Mouse (Mus musculus) forebrain, embryonic 11.5 days (tissue): ENCODE results near the gene Snrpc. TPM values are rescaled to one million over a fixed set of nuclear protein-coding genes. Genes with fewer than 3 reads are reported as not detected.
A peak's percentile ranks its signal among the peaks of the same experiment; 100 is the strongest.
"Not testable (repeated sequence)": the region's sequence is repeated elsewhere in the genome, so short reads cannot be mapped to it uniquely, and the experiment has no call there.

Source experiments
- ATAC-seq: fragments of 200-750 bp; cut with Nextera tagmentation; replicated peaks from 2 replicates; pipeline ENCODE4 v1.8.0; 2017; ENCODE audit warnings: moderate TSS enrichment; ENCODE audit not compliant: low FRiP score
- DNase-seq: peaks from one replicate; pipeline ENCODE4 v3.0.0-alpha.2; 2017; ENCODE audit warnings: low spot score
- H3K27ac ChIP-seq: fragments of 300-500 bp; sonication (generic); 2 replicates; pipeline ENCODE4 v1.5.1; 2014; ENCODE audit warnings: low read depth, low read length
- H3K27me3 ChIP-seq: fragments of 300-500 bp; sonication (generic); 2 replicates; pipeline ENCODE4 v1.6.1; 2014; ENCODE audit warnings: mild to moderate bottlenecking, low read length, mixed read lengths; ENCODE audit not compliant: control insufficient read depth, insufficient read depth
- H3K36me3 ChIP-seq: fragments of 300-500 bp; sonication (generic); 2 replicates; pipeline ENCODE4 v1.6.1; 2014; ENCODE audit warnings: mild to moderate bottlenecking, low read length, moderate library complexity, mixed read lengths; ENCODE audit not compliant: control insufficient read depth, insufficient read depth
- H3K4me1 ChIP-seq: fragments of 300-500 bp; sonication (generic); replicated peaks from 2 replicates; pipeline ENCODE4 v1.6.1; 2014; ENCODE audit warnings: low read length, mixed read lengths; ENCODE audit not compliant: control insufficient read depth, insufficient read depth
- H3K4me2 ChIP-seq: fragments of 300-500 bp; sonication (generic); 2 replicates; pipeline ENCODE4 v1.6.1; 2014; ENCODE audit warnings: low read depth, mild to moderate bottlenecking, low read length, moderate library complexity, mixed read lengths; ENCODE audit not compliant: severe bottlenecking
- H3K4me3 ChIP-seq: fragments of 300-500 bp; sonication (generic); 2 replicates; pipeline ENCODE4 v1.5.1; 2014; ENCODE audit warnings: low read depth, low read length
- H3K9ac ChIP-seq: fragments of 300-500 bp; sonication (generic); 2 replicates; pipeline ENCODE4 v1.6.1; 2014; ENCODE audit warnings: low read length
- H3K9me3 ChIP-seq: fragments of 300-500 bp; sonication (generic); 2 replicates; pipeline ENCODE4 v1.6.1; 2016; ENCODE audit warnings: low read length, mixed read lengths; ENCODE audit not compliant: control insufficient read depth
- WGBS: fragments of 180-500 bp; shearing (Covaris S2); extraction: QIAGEN DNeasy Blood & Tissue Kit; methylation state at CpG from one replicate; pipeline ENCODE4 v1.1.7; 2014; 5-methylcytosine and 5-hydroxymethylcytosine counted together
- polyA plus RNA-seq: library from polyadenylated mRNA; unstranded; fragments of >200 nt; fragmentation: Nextera tagmentation; extraction: Ambion mirVana; gene quantifications from 2 replicates; pipeline ENCODE4 v1.2.1, GENCODE M21; 2014

Gene Snrpc
- 371 and 373 TPM in 2 replicates for polyA plus RNA-seq

- not testable (repeated sequence) for ATAC-seq, H3K4me2 ChIP-seq, H3K36me3 ChIP-seq, H3K27ac ChIP-seq, H3K9ac ChIP-seq, H3K4me1 ChIP-seq, H3K9me3 ChIP-seq, H3K4me3 ChIP-seq, H3K27me3 ChIP-seq, DNase-seq
- 67% methylated on average over 3 of the region's 4 CpGs for WGBS
Observed at GRCm38 (mm10) chr17:27837850-27838249, at the start of gene Snrpc. Gene Snrpc (plus strand): TSS chr17:27838150.

GRCm38 (mm10) chr17:27788456-27789172 lies 49.3 kb upstream of the Snrpc start:
- ATAC-seq (no peak), DNase-seq (no peak)
- Histone ChIP-seq H3K36me3 (peaks cover 5% of the 10 kb centered on the region; the same call in 1 of the 2 replicates), H3K4me1 (no peaks in the 10 kb centered on the region), H3K4me3 (no peak overlapping the region), H3K27me3 (no peaks in the 10 kb centered on the region), H3K4me2 (no peak overlapping the region), H3K9ac (no peak overlapping the region), H3K27ac (no peak overlapping the region), H3K9me3 (no peaks in the 10 kb centered on the region)
- WGBS, result 89% methylated on average over 6 of the region's 6 CpGs

- Histone ChIP-seq H3K27ac (no peak overlapping the region), H3K36me3 (peaks cover 4% of the 10 kb centered on the region; the same call in 1 of the 2 replicates), H3K4me3 (no peak overlapping the region), H3K27me3 (no peaks in the 10 kb centered on the region), H3K9ac (no peak overlapping the region), H3K9me3 (no peaks in the 10 kb centered on the region), H3K4me2 (no peak overlapping the region), H3K4me1 (no peaks in the 10 kb centered on the region)
- no peak for DNase-seq
- ATAC-seq, result no peak
- WGBS, result 87% methylated on average over 5 of the region's 5 CpGs
Observed at GRCm38 (mm10) chr17:27790015-27790414, 47.9 kb upstream of the Snrpc start.

- no peaks in the 10 kb centered on the region for H3K4me1 ChIP-seq
- H3K4me2 ChIP-seq, result no peak overlapping the region
- H3K4me3 ChIP-seq, result no peak overlapping the region
- H3K9ac ChIP-seq, result no peak overlapping the region
- ATAC-seq, result no peak
- 88% methylated on average over 2 of the region's 2 CpGs for WGBS
- no peaks in the 10 kb centered on the region for H3K27me3 ChIP-seq
- DNase-seq, result no peak
- no peaks in the 10 kb centered on the region for H3K9me3 ChIP-seq
- H3K36me3 ChIP-seq, result peaks cover under 1% of the 10 kb centered on the region; the same call in 1 of the 2 replicates
- H3K27ac ChIP-seq, result no peak overlapping the region
Observed at GRCm38 (mm10) chr17:27790976-27791375, 47.0 kb upstream of the Snrpc start.

GRCm38 (mm10) chr17:27791556-27791955 lies 46.4 kb upstream of the Snrpc start:
- Histone ChIP-seq H3K4me3 (no peak overlapping the region), H3K36me3 (no peaks in the 10 kb centered on the region), H3K4me1 (peaks cover 2% of the 10 kb centered on the region), H3K9ac (no peak overlapping the region), H3K9me3 (no peaks in the 10 kb centered on the region), H3K27me3 (no peaks in the 10 kb centered on the region), H3K27ac (no peak overlapping the region), H3K4me2 (no peak overlapping the region)
- DNase-seq, result no peak
- ATAC-seq, result no peak
- 92% methylated on average over 2 of the region's 2 CpGs for WGBS

GRCm38 (mm10) chr17:27792516-27792915 lies 45.4 kb upstream of the Snrpc start:
- DNase-seq (no peak), ATAC-seq (no peak)
- H3K9me3 ChIP-seq, result no peaks in the 10 kb centered on the region
- H3K4me2 ChIP-seq, result no peak overlapping the region
- no peak overlapping the region for H3K9ac ChIP-seq
- peaks cover 3% of the 10 kb centered on the region for H3K4me1 ChIP-seq
- no peak overlapping the region for H3K4me3 ChIP-seq
- WGBS, result 90% methylated on average over 4 of the region's 4 CpGs
- H3K36me3 ChIP-seq, result no peaks in the 10 kb centered on the region
- no peaks in the 10 kb centered on the region for H3K27me3 ChIP-seq
- no peak overlapping the region for H3K27ac ChIP-seq

- H3K36me3 ChIP-seq, result no peaks in the 10 kb centered on the region
- no peaks in the 10 kb centered on the region for H3K9me3 ChIP-seq
- DNase-seq (no peak), ATAC-seq (no peak)
- H3K27me3 ChIP-seq, result no peaks in the 10 kb centered on the region
- H3K4me1 ChIP-seq, result peaks cover 3% of the 10 kb centered on the region
- H3K4me2 ChIP-seq, result no peak overlapping the region
- H3K4me3 ChIP-seq, result no peak overlapping the region
- H3K27ac ChIP-seq, result no peak overlapping the region
- no peak overlapping the region for H3K9ac ChIP-seq
- 89% methylated on average over 6 of the region's 6 CpGs for WGBS
Observed at GRCm38 (mm10) chr17:27793144-27793543, 44.8 kb upstream of the Snrpc start.

GRCm38 (mm10) chr17:27796780-27797179 lies 41.2 kb upstream of the Snrpc start:
- ATAC-seq, result peak; percentile 63
- no peak overlapping the region for H3K4me3 ChIP-seq
- 79% methylated on average over 6 of the region's 6 CpGs for WGBS

GRCm38 (mm10) chr17:27797341-27797872 lies 40.5 kb upstream of the Snrpc start:
- WGBS, result 31% methylated on average over 11 of the region's 11 CpGs
- peak overlapping the region; percentile 52 for H3K9ac ChIP-seq
- H3K36me3 ChIP-seq, result no peaks in the 10 kb centered on the region

More at GRCm38 (mm10) chr17:27796780-27797179, 41.2 kb upstream of the Snrpc start:
- peak overlapping the region; percentile 79 for H3K27ac ChIP-seq
- H3K9ac ChIP-seq, result no peak overlapping the region
- DNase-seq, result peak; percentile 60
- H3K4me1 ChIP-seq, result peaks cover 6% of the 10 kb centered on the region
- H3K4me2 ChIP-seq, result no peak overlapping the region
- no peaks in the 10 kb centered on the region for H3K27me3 ChIP-seq
- H3K36me3 ChIP-seq, result no peaks in the 10 kb centered on the region
- no peaks in the 10 kb centered on the region for H3K9me3 ChIP-seq

More at GRCm38 (mm10) chr17:27797341-27797872, 40.5 kb upstream of the Snrpc start:
- Histone ChIP-seq H3K27ac (peak overlapping the region; percentile 79), H3K27me3 (no peaks in the 10 kb centered on the region), H3K4me3 (no peak overlapping the region), H3K9me3 (no peaks in the 10 kb centered on the region), H3K4me2 (peak overlapping the region; percentile 24; the same call in 1 of the 2 replicates), H3K4me1 (peaks cover 6% of the 10 kb centered on the region)
- ATAC-seq (peak; percentile 27), DNase-seq (peak; percentile 60)
